Mouse (Mus musculus): ENCODE measurements at regions not wholly inside any gene's neighbourhood (a gene's known extent, or its start where the extent isn't known, plus 50 kb on each side); places are given as distances from the start of the nearest gene placed in this dataset.

GRCm38 (mm10) chr10:8955499-8956211 is 69.8 kb upstream of the Sash1 start:
- TF ChIP-seq POLR2A (IDR thresholded peaks at IDR 0.05; ENCODE audit: insufficient read length, low read depth) (no peak), USF1 (IDR thresholded peaks at IDR 0.05; ENCODE audit: low read depth) (no peak)
